Mouse (Mus musculus): Measurements from ENCODE around the gene Ess2.

- TF ChIP-seq POLR2A (IDR thresholded peaks at IDR 0.05; ENCODE audit: extremely low read depth, insufficient read depth, low read length) (no peak), CTCF (IDR thresholded peaks at IDR 0.05; ENCODE audit: low read depth, low read length) (no peak)
Observed at GRCm38 (mm10) chr16:17934445-17934910, 23.3 kb upstream of the Ess2 start.

Measured in liver, adult 2 months (tissue).